Mouse (Mus musculus) spleen, adult 2 months (tissue): Measurements from ENCODE around the gene Inava.

Source experiments
- CTCF ChIP-seq: fragments of 200-500 bp; IDR thresholded peaks from 2 replicates; pipeline ENCODE4 v1.5.1; 2011; ENCODE audit warnings: mild to moderate bottlenecking, inconsistent platforms; ENCODE audit not compliant: insufficient read depth, insufficient read length, insufficient replicate concordance; ENCODE audit errors: extremely low read depth
- POLR2A ChIP-seq: fragments of 200-500 bp; IDR thresholded peaks from 2 replicates; pipeline ENCODE4 v1.6.1; 2011; ENCODE audit warnings: low read depth, low read length, inconsistent platforms

DNA sequence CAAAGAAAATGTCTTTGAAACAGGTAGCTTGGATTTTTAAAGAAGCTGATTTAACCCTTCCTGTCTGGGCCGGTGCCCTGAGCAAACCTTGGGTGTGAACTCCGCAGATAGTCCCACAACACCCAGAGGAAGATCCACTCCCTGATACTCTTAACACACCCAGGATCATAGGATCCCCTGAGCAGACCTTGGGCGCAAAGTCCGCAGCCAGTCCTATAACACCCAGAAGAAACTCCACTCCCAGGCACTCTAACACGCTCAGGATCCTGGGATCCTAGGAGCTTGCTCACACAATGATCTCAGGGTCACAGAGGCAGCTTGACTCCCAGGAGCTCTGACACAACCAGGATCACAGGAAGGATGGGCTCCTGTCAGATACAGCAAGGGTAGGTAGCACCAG, 44.0 kb downstream of the Inava start:
- no peak for TF ChIP-seq CTCF
- no peak for TF ChIP-seq POLR2A
